Mouse (Mus musculus): ENCODE results near the gene Rangap1. TPM values are rescaled to one million over a fixed set of nuclear protein-coding genes. Genes with fewer than 3 reads are reported as not detected.
A peak's percentile ranks its signal among the peaks of the same experiment; 100 is the strongest.

Rangap1 gene
- polyA plus RNA-seq, 1 experiment = 29.4 TPM

DNA sequence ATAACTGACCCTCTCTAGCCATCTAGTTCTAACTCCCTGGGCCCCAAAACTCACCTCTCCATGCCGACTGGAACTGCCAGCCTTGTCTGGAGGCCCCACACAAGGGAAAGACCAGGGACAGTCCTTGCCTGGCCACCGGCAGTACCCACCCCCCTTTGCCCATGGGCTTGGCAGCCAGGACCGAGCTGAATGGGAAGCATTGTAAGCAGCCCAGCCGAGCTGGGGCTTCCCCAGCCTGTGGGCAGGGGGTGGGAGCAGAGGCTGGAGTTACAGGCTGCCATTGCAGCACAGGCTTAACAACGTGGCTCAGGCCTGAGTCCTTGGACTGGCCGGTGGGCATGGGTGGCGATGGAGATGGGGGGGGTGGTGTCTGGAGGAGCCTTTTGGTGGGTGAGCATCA lies 48.2 kb downstream of the Rangap1 start, which contains the start of gene Chadl:
TSS of gene Chadl (minus strand) at position 113 of the 400 bp plus-strand sequence.
- no peak for DNase-seq (ENCODE audit: low spot score)

GRCm38 (mm10) chr15:81694891-81695290 lies 50.4 kb downstream of the Rangap1 start:
- no peak for DNase-seq (ENCODE audit: low spot score)

DNA sequence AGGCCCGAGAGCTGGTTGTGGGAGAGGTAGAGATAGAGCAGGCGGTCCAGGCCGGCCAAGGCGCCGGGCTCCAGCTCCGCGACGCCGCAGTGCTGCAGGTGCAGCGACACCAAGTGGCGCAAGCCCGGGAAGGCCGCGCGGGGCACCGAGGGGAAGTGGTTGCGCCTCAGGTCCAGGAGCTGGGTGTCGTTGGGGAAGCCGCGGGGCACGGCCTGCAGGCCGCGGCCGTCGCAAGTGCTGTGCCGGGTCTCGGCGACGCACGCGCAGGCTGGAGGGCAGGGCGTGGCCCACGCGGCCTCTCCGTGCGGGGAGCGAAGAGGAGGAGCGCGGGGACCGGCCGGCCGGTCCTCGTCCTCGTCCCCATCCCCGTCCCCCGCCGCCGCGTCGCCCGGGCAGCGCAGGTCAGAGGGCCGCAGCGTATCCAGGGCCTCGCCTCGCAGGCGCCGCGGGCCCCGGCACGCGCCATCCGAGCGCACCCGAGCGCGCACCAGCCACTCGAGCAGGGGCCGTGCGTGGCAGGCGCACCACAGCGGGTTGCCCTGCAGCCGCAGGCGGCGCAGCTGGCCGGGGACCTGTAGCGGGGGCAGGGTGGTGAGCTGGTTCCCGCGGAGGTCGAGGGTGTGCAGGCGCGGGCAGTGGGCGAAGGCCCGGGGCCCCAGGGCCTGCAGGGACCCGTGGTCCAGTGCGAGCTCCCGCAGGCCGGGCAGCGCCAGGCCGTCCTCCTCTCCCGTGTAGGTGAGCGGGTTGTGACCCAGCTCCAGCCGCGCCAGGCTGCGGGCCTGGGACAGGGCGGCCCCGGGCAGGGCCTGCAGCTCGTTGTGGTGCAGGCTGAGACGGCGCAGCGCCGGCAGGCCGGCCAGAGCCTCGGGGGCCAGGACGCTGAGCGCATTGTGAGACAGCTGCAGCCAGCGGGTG lies 51.1 kb downstream of the Rangap1 start:
- peak; percentile 74 for DNase-seq (ENCODE audit: low spot score)

- no peak for DNase-seq (ENCODE audit: low spot score)
These were observed 51.9 kb downstream of the Rangap1 start for GRCm38 (mm10) chr15:81693366-81693966.

GRCm38 (mm10) chr15:81680301-81680805 lies 65.0 kb downstream of the Rangap1 start:
- no peak for DNase-seq (ENCODE audit: low spot score)

- DNase-seq (ENCODE audit: low spot score) = no peak
These were observed 68.7 kb downstream of the Rangap1 start for GRCm38 (mm10) chr15:81676637-81677036.

GRCm38 (mm10) chr15:81670231-81670640 lies 75.1 kb downstream of the Rangap1 start:
- DNase-seq (ENCODE audit: low spot score) = no peak

DNA sequence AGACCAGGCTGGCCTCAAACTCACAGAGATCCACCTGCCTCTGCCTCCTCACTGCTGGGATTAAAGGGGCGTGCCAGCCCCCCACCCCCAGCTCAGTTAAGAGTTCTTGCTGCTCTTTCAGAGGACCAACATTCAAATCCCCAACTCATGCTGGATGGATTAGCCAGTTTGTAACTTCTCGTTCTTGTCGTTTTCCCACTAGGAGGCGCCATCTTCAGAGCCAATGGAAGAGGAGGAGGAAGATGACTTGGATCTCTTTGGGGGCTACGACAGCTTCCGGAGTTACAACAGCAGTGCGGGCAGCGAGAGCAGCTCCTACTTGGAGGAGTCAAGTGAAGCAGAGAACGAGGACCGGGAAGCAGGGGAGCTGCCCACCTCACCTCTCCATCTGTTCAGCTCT lies 78.4 kb downstream of the Rangap1 start:
- DNase-seq (ENCODE audit: low spot score) = no peak

- DNase-seq (ENCODE audit: low spot score) = peak; percentile 74
These were observed 81.4 kb downstream of the Rangap1 start, which contains the start of gene L3mbtl2 for GRCm38 (mm10) chr15:81663697-81664561. Gene L3mbtl2 (plus strand): TSS chr15:81663889.

DNA sequence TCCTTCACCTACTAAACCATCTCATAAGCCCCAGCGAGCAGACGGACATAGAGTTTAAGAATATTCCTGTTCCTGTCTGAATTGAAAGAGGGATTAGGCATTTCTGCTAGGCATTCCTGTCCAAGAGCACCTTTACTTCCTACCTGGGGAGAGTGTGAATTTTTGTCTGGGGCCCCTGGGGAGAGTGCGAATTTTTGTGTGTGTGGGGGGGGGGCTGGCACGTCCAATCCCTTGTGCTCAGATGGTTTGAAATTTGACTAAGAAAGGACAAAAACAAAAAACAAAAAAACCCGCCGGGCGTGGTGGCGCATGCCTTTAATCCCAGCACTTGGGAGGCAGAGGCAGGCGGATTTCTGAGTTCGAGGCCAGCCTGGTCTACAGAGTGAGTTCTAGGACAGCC lies 82.0 kb downstream of the Rangap1 start:
- DNase-seq (ENCODE audit: low spot score) = no peak

DNA sequence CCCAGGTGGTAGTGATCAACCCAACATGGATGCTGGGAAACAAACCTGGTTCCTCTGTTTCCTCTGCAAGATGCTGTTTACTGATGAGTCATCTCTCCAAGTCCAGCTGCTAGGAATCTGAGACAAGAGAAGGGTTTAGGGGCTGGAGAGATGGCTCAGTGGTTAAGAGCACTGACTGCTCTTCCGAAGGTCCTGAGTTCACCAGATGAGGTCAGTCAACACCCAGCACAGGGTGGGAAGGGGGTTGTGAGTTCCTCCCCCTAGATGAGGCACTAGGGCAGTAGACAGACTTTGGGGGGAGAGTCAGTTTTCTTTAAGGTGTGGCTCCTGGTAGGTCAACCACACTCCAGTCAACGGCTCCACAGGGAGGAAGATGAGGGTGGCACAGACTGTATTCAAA lies 83.6 kb downstream of the Rangap1 start:
- no peak for DNase-seq (ENCODE audit: low spot score)

Other genes with a start within 250 kb of the Rangap1 start
- gene Ep300, start 160.2 kb downstream of the Rangap1 start, polyA plus RNA-seq (2012; rRNA removed) = 15.4 and 32.8 TPM in 2 replicates
- gene L3mbtl2, start 81.6 kb downstream of the Rangap1 start, polyA plus RNA-seq (2012; rRNA removed) = 16.4 and 18.0 TPM in 2 replicates
- gene Chadl, start 48.2 kb downstream of the Rangap1 start, polyA plus RNA-seq (2012; rRNA removed) = 3.0 and 3.9 TPM in 2 replicates
- gene Zc3h7b, start 473 bp downstream of the Rangap1 start, polyA plus RNA-seq (2012; rRNA removed) = 30.8 and 41.0 TPM in 2 replicates
- gene Tef, start 56.9 kb upstream of the Rangap1 start, polyA plus RNA-seq (2012; rRNA removed) = 193 and 226 TPM in 2 replicates
- 18.0 and 24.4 TPM in 2 replicates for gene Tob2, start 113.3 kb upstream of the Rangap1 start, polyA plus RNA-seq (2012; rRNA removed)
- 44.3 and 49.6 TPM in 2 replicates for gene Phf5a, start 126.4 kb upstream of the Rangap1 start, polyA plus RNA-seq (2012; rRNA removed)
- 185 and 189 TPM in 2 replicates for gene Aco2, start 126.8 kb upstream of the Rangap1 start, polyA plus RNA-seq (2012; rRNA removed)
- gene Polr3h, start 180.7 kb upstream of the Rangap1 start, polyA plus RNA-seq (2012; rRNA removed) = 17.2 and 17.4 TPM in 2 replicates
- gene Csdc2, start 191.2 kb upstream of the Rangap1 start, polyA plus RNA-seq (2012; rRNA removed) = 20.2 and 29.6 TPM in 2 replicates
- 76.2 and 80.5 TPM in 2 replicates for gene Pmm1, start 215.4 kb upstream of the Rangap1 start, polyA plus RNA-seq (2012; rRNA removed)
- gene 1700029P11Rik, start 235.0 kb upstream of the Rangap1 start, polyA plus RNA-seq (2012; rRNA removed) = not detected in 2 replicates
- gene Xrcc6, start 242.3 kb upstream of the Rangap1 start, polyA plus RNA-seq (2012; rRNA removed) = 18.3 and 20.4 TPM in 2 replicates

All from urinary bladder, adult 2 months (tissue).